Mouse (Mus musculus) heart, embryonic 10.5 days (tissue): ENCODE measurements around the gene Gm42878. TPM values are rescaled to one million over a fixed set of nuclear protein-coding genes. Genes with fewer than 3 reads are reported as not detected.
"Not testable (repeated sequence)": the region's sequence is repeated elsewhere in the genome, so short reads cannot be mapped to it uniquely, and the experiment has no call there.

Experiments
- DNase-seq: peaks from one replicate; pipeline ENCODE4 v3.0.0-alpha.2; 2017; ENCODE audit warnings: low spot score
- H3K27ac ChIP-seq: fragments of 300-500 bp; sonication (generic); 2 replicates; pipeline ENCODE4 v1.5.1; 2016; ENCODE audit warnings: mild to moderate bottlenecking
- H3K27me3 ChIP-seq: fragments of 300-500 bp; sonication (generic); 2 replicates; pipeline ENCODE4 v1.6.1; 2016; ENCODE audit warnings: mild to moderate bottlenecking; ENCODE audit not compliant: poor library complexity, insufficient read depth, severe bottlenecking
- H3K36me3 ChIP-seq: fragments of 300-500 bp; sonication (generic); 2 replicates; pipeline ENCODE4 v1.6.1; 2016; ENCODE audit warnings: mild to moderate bottlenecking, moderate library complexity
- H3K4me1 ChIP-seq: fragments of 300-500 bp; sonication (generic); 2 replicates; pipeline ENCODE4 v1.6.1; 2016; ENCODE audit warnings: mild to moderate bottlenecking
- H3K4me3 ChIP-seq: fragments of 300-500 bp; sonication (generic); 2 replicates; pipeline ENCODE4 v1.5.1; 2016; ENCODE audit warnings: mild to moderate bottlenecking, moderate library complexity
- H3K9me3 ChIP-seq: fragments of 300-500 bp; sonication (generic); 2 replicates; pipeline ENCODE4 v1.6.1; 2016; ENCODE audit warnings: mild to moderate bottlenecking, moderate library complexity
- WGBS: fragments of 180-500 bp; shearing (Covaris S2); methylation state at CpG from one replicate; pipeline ENCODE4 v1.1.7; 2016; 5-methylcytosine and 5-hydroxymethylcytosine counted together
- polyA plus RNA-seq: library from polyadenylated mRNA; unstranded; fragments of >200 nt; fragmentation: Nextera tagmentation; extraction: Ambion mirVana; gene quantifications from 2 replicates; pipeline ENCODE4 v1.2.1, GENCODE M21; 2016

Gene Gm42878
- polyA plus RNA-seq, 1 experiment from 2014 or later = not detected

DNA sequence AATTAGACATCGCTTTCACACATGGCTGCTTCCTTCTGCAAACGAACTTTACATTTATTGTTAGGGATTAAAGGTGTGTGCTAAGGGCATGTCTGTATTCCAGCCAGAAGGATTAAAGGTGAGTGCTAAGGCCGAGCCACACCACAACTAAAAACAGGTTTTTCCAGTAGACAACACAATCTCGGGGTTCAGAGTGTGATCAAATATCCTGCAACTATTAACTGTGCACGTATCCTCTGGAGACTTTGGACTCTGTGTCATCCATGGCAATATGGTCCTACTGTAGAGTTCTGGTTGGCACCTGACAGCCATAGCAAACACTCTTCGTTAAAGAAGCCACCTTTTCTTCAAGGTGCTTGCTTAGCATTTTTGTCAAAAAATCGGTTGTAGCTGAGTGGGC, 35.3 kb downstream of the Gm42878 start:
- Histone ChIP-seq H3K4me1 (peaks cover 4% of the 10 kb centered on the region; the same call in 1 of the 2 replicates), H3K27ac (no peak overlapping the region), H3K9me3 (no peaks in the 10 kb centered on the region), H3K4me3 (no peak overlapping the region), H3K36me3 (no peaks in the 10 kb centered on the region), H3K27me3 (no peaks in the 10 kb centered on the region)
- no peak for DNase-seq
- WGBS = 83% methylated on average over 7 of the region's 7 CpGs

DNA sequence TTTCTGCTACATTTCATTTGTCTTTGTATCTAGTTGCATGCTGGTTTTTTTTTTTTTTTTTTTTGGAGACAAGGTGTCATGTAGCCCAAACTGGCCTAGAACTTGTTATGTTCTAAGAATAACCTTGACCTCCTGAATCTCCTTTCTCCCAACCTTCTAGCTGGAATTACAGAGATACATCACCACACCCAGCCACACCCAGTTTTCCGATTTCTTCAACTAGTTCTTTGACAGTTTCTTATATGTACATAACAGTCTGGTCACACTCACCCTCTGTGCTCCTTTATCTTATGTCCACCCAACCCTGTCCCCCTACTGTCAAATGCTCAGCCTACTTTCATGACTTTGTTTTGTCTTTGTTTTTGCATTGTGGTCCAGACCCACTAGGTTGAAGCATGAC, 38.4 kb downstream of the Gm42878 start:
- Histone ChIP-seq H3K4me1 (peaks cover 4% of the 10 kb centered on the region; the same call in 1 of the 2 replicates), H3K9me3 (no peaks in the 10 kb centered on the region), H3K36me3 (no peaks in the 10 kb centered on the region), H3K27ac (no peak overlapping the region), H3K27me3 (no peaks in the 10 kb centered on the region), H3K4me3 (no peak overlapping the region)
- WGBS = 75% methylated on average over 1 of the region's 1 CpGs
- DNase-seq = no peak

DNA sequence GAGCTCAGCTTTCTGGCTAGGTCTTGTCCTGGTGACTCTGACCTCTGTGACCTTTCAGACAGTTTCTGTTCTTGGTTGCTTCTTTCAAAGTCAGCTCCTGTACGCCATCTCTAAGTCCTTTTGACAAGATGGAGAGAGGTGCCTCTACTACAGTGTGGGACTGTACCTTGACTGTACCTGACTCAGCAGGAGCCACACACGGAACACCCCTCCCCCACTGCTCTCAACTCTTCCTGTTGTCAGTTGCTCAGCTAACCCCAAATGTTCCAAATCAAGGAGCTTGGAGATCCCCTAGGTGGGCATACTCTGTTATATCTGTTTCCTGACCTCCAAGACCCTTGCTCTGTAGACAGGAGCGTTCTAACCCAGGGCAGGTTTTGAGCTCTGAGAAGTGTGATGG, 42.1 kb downstream of the Gm42878 start, which contains the start of gene Adam1b:
Adam1b (minus strand) TSS at position 205 of the 400 bp plus-strand sequence.
- Histone ChIP-seq H3K4me1 (peaks cover 4% of the 10 kb centered on the region; the same call in 1 of the 2 replicates), H3K36me3 (no peaks in the 10 kb centered on the region), H3K4me3 (no peak within 1 kb of the TSS), H3K9me3 (no peaks in the 10 kb centered on the region), H3K27me3 (no peaks in the 10 kb centered on the region), H3K27ac (no peak within 1 kb of the TSS)
- WGBS = 71% methylated on average over 3 of the region's 3 CpGs
- DNase-seq = no peak

DNA sequence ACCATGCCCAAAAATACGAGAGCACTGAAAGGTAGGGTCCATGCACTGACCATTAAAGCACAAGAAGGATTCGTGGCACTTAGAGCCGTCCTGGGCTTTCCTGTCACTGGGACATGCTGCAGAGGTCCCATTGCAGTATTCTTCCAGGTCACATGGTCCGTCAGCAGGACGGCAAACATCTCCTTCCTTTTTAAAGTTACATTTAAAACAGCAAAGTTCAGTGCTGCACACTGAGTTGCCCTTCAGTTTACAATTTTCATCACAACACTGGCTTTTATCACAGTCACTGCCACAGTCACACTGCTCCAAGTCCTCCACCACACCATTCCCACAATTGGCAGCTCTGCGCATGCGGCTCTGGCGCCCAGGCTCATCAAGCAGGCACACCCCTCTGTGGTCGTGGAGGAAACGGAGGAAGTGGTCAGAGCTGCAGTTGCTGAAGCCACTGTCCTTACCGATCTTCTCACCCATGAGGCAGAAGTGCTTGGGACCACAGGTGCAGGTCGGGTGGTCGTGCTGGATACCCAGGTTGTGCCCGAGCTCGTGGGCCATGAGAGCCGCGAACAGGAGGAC, 43.8 kb downstream of the Gm42878 start:
- H3K27me3 ChIP-seq, H3K9me3 ChIP-seq, H3K4me1 ChIP-seq, DNase-seq, H3K36me3 ChIP-seq, H3K4me3 ChIP-seq, H3K27ac ChIP-seq: not testable (repeated sequence)
- WGBS = 73% methylated on average over 11 of the region's 17 CpGs

DNA sequence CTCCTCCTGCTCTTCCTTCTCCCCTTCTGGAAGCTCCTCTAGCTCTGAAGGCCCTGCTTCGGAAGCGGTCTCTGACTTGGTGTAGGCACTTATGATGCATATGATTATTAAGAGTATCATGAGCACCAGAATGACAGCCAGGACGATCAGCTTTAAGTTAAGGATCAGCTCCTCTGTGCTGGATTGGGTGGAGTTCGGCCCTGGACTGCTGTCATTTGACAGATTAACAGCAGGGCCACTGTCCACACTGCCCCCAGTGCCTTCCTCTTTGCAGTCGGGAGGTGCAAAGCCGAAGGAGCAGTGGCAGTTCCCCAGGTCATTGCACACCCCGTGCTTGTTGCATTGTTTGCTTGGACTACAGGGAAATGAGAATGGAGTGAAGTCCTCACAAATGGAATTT, 44.6 kb downstream of the Gm42878 start:
- Histone ChIP-seq H3K36me3 (no peaks in the 10 kb centered on the region), H3K4me1 (no peaks in the 10 kb centered on the region), H3K27ac (no peak overlapping the region), H3K27me3 (no peaks in the 10 kb centered on the region), H3K4me3 (no peak overlapping the region), H3K9me3 (no peaks in the 10 kb centered on the region)
- WGBS = 65% methylated on average over 7 of the region's 7 CpGs
- no peak for DNase-seq

DNA sequence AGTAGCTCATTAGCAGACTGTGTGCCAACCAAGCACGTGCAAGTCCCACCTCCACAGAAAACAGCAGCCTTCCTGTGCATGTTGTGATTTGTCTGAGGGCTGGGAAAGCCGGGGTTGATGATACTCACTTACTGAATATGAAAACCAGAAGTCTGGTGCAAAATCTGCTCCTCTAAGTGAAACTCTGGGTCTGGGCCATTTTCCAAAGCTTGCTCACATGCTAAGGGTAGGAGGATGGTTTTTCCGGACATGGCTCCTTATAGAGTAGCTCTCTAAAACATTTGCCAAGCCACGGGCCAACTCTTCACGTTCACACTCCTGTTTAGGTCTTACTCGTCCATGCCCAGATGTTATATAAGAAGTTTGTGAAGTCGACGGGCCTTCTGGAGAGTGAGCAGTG, 52.0 kb downstream of the Gm42878 start:
- Histone ChIP-seq H3K36me3 (no peaks in the 10 kb centered on the region), H3K9me3 (no peaks in the 10 kb centered on the region), H3K27me3 (no peaks in the 10 kb centered on the region), H3K4me3 (no peak overlapping the region), H3K27ac (no peak overlapping the region), H3K4me1 (no peaks in the 10 kb centered on the region)
- no peak for DNase-seq
- WGBS = 73% methylated on average over 8 of the region's 8 CpGs

DNA sequence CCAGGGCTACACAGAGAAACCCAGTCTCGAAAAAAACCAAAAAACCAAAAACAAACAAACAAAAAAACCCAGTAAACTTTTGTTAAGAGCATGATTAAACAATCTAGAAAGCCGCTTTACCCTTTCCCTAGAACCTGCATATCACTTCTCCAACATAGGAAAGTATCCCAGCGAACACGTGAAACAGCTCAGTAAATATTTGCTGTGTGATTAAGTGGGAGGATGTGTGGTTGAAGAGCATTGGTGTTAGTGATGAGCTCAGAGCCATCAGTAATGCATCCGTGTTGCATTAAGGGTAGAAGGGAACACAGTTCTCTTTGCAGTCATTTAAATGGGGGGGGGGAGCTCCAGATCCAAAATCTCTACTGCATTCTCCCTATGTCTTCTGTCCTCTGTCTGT, 60.5 kb downstream of the Gm42878 start:
- no peaks in the 10 kb centered on the region for H3K9me3 ChIP-seq
- no peaks in the 10 kb centered on the region for H3K4me1 ChIP-seq
- 78% methylated on average over 5 of the region's 5 CpGs for WGBS
- no peaks in the 10 kb centered on the region for H3K27me3 ChIP-seq
- no peaks in the 10 kb centered on the region for H3K36me3 ChIP-seq
- no peak for DNase-seq
- H3K4me3 ChIP-seq = no peak overlapping the region
- H3K27ac ChIP-seq = no peak overlapping the region

DNA sequence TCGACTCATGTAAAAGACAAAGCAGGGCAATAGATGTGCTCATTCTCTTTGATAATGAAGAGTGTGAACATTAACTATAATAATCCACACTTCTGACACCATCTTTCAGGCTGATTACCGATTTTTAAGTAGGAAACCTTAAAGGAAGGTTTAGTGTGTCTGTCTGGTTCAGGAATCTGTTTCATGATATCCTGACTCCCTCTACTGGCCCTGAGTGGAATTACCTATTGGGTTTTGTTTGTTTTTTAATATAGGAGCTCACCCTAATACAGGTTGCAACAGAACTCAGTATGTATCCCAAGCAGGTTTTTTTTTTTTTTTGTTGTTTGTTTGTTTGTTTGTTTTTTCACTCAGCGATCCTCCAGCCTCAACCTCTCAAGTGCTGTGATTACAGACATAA, 67.6 kb downstream of the Gm42878 start:
- no peak for DNase-seq
- H3K36me3 ChIP-seq = no peaks in the 10 kb centered on the region
- no peak overlapping the region for H3K4me3 ChIP-seq
- H3K27me3 ChIP-seq = no peaks in the 10 kb centered on the region
- H3K4me1 ChIP-seq = no peaks in the 10 kb centered on the region
- no peak overlapping the region for H3K27ac ChIP-seq
- H3K9me3 ChIP-seq = no peaks in the 10 kb centered on the region
- 33% methylated on average over 3 of the region's 3 CpGs for WGBS

DNA sequence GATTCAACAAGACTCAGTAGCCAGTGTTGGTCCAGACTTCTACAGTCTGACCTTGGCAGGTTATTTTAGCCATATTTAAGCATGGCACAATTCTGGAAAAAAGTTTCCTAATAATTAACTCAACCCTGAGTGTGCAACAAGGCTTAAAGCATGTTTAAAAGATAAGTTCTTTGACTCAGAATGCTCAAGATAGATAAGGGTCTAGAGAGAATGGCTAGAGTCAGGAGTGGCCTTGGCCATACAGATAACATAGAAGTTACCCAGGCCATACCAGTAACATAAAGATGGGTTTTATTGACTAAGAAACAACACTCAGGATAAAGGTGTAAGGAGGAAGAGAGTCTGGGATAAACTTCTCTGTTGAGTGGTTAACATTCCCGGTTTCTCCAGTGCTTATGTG, 69.2 kb downstream of the Gm42878 start:
- Histone ChIP-seq H3K27me3 (no peaks in the 10 kb centered on the region), H3K27ac (peak overlapping the region; percentile 42; the same call in 1 of the 2 replicates), H3K4me3 (no peak overlapping the region), H3K36me3 (no peaks in the 10 kb centered on the region), H3K4me1 (peaks cover 2% of the 10 kb centered on the region; the same call in 1 of the 2 replicates), H3K9me3 (no peaks in the 10 kb centered on the region)
- DNase-seq = no peak
- 83% methylated on average over 1 of the region's 1 CpGs for WGBS

DNA sequence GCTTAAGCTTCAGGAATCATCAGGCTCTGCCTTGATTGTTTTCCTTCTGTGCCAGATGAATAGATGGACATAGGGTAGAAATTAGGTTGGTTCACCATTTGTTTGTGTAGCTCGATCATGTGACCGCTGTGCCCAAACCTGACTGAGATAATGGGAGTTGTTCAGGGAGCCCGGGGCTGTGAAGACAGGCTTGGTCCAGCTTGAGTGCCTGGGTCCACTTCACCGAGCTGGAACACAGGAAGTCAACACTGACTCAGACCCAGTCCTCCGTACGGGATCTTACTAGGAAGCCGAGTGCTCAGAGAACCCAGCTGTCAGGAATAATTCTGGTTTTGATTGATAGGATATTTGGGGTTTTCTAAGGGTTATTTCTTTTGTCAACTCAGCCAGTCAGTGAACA, 70.7 kb downstream of the Gm42878 start:
- peaks cover 9% of the 10 kb centered on the region for H3K4me1 ChIP-seq
- H3K9me3 ChIP-seq = no peaks in the 10 kb centered on the region
- no peaks in the 10 kb centered on the region for H3K36me3 ChIP-seq
- H3K27me3 ChIP-seq = no peaks in the 10 kb centered on the region
- DNase-seq = no peak
- peak overlapping the region; percentile 32; the same call in 1 of the 2 replicates for H3K27ac ChIP-seq
- no peak overlapping the region for H3K4me3 ChIP-seq
- 68% methylated on average over 7 of the region's 7 CpGs for WGBS

DNA sequence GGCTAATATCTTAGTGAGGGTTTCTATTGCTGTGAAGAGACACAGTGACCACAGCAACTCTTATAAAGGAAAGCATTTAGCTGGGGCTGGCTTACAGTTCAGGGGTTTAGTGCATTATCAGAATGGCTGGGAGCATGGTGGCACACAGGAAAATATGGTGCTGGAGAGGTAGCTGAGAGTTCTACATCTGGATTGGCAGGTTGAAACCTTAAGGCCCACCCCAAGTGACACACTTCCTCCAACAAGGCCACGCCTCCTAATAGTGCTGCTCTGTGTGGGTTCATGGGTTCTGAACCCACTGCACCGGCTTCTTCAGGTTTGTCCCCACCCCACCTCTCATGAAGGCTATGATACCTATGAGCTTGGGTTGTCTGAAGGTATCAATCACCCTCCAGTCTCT, 72.9 kb downstream of the Gm42878 start:
- Histone ChIP-seq H3K4me1 (peaks cover 12% of the 10 kb centered on the region), H3K27ac (no peak overlapping the region), H3K9me3 (no peaks in the 10 kb centered on the region), H3K36me3 (no peaks in the 10 kb centered on the region), H3K4me3 (no peak overlapping the region), H3K27me3 (no peaks in the 10 kb centered on the region)
- 85% methylated on average over 2 of the region's 2 CpGs for WGBS
- no peak for DNase-seq

DNA sequence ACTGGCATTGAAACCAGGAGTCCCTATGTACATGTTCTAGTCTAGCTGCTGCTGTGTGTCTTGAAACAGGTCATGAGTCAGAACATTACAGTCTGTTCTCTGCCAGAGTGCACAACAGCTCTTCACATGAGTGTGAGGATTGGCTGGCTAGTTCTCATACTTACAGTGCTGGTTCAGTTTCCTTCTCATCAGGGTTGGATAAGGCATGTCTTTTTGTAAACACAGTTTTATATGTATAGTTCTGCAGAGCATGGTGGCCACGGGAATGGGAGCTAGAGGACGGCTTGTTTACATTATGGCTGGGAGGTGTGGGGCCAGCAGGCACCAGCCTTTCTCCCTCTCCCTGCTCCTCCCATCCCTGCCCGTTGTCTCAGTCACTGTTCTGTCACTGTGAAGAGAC, 75.7 kb downstream of the Gm42878 start:
- Histone ChIP-seq H3K9me3 (no peaks in the 10 kb centered on the region), H3K4me3 (no peak overlapping the region), H3K36me3 (no peaks in the 10 kb centered on the region), H3K27me3 (no peaks in the 10 kb centered on the region), H3K27ac (no peak overlapping the region), H3K4me1 (peaks cover 12% of the 10 kb centered on the region)
- 28% methylated on average over 3 of the region's 3 CpGs for WGBS
- DNase-seq = no peak
